Mouse (Mus musculus) embryo, embryonic 9.5 days (tissue): Measurements from ENCODE around the gene Neurl4.

Source experiments
- DNase-seq: peaks from one replicate; pipeline ENCODE4 v3.0.0-alpha.2; 2017; ENCODE audit errors: extremely low spot score

Gene Neurl4

DNA sequence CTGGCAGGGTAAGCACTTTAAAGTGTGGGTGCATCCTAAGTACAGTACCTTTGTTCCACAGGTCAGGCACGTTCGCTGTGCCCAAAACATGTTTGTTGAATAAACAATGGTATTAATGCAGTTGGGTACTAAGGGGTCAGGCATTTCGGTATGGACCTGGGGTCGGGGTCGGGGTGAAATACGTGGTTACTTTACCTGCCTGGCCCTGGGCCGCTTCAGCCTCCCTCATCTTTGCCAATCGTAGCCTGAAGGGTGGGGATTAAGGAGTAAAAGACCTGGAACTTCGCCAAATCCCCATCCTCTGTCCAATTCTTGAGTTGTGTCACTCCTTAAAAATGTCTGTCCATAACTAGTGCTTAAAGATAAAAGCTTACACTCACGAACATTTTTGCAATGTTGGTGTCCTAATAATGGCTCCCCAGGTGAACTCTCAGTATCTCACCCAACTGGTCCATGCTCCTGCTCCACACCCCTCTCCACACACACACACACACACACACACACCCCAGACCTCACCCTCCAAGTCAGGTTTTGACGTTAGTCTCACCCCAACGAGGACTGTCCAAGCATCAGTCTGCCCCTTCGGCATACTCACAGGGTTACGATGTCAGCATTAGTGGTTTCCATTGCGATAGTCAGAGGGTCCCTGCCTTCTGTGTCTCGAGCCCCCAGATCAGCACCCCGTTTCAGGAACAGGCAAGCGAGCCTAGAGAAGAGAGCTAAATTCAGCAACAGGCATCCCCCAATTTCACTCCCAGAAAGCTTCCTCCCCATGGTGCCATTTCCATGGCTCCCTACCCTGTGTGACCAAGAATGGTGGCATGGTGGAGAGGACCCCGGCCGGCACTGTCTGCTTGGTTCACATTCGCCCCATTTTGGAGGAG is 18.8 kb upstream of the Neurl4 start:
- DNase-seq, result no peak

DNA sequence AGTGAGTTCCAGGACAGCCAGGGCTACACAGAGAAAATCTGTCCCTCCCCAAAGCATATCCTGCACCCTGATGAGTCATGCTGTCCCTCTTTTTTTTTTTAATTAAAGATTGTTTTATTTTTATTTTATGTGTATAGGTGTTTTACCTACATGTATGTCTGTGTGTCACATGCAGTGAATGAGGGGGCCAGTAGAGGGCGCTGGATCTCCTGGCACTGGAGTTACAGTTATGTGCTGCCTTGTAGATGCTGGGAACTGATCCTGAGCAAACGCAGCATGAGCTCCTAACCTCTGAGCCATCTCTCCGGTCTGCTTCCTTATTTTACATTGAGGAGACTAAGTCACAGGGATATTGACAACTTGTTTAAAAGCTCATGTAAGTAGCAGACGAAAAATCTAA is 17.8 kb upstream of the Neurl4 start:
- DNase-seq, result no peak

DNA sequence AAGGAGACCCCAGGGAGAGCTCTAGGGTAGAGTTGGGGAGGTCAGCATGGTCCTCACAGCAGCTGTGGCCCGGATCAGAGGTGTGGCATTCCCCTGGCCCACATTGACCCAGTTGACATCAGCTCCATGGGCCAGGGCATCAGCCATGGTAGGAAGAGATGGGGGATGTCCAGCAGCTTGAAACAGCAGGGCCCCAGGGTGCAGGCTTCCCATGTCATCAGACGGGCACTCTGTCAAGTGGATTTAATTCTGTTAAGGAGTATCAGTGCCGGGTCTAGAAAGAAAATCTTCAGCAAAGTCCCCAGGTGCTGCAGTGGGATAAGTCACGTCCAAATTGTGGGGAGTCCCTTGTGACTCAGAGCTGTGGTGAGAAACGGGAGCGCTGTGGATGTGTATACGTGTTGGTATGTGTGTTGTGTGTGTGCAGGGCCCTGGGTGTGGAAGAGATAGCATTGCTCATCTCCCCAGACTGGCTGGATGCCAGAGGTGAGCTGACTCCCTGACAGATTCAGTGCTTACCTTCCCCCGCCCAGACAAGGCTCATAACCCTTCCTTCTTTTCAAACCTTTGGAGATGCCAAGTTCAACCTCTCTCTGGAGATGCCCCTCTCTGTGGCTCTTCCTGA is 17.2 kb upstream of the Neurl4 start:
- no peak for DNase-seq

DNA sequence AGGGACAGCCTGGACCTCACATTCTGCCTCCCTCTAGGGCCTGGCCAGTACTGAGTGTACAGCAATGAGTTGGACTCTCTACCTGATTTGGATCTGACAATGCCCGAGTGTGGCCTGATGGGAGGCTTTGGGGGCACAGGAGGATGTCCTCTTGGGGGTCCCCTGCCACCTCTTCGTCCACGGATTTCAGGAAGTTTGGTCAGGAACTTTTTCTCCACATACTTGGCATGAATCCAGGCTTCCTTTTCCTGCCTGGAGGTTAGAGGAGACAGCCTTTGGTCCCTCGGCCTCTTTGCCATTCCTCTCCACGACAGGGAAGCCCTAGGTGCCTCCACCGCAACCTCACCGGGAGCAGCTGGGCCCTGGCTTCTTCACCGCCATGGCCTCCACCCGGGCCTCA is 16.6 kb upstream of the Neurl4 start:
- DNase-seq, result no peak

DNA sequence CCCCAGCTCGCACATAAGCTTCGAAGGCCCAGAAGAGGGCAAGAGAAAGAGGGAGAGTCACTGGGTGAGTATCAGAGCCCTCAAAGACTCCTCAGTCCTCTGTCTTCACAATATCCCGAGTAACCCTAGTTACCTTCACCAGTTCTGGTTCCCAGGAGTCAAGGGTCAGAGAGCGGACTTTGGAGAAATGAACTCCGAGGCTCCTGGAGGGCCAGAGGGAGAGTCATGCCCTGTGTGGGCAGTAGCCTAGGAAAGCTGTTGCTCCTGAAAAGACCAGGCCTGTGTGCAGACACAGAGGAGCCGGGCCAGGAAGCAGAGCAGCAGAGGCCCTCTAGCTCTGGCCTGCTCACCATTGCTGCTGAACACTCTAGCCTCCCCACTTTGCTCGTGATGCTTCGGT is 16.2 kb upstream of the Neurl4 start:
- DNase-seq, result no peak

DNA sequence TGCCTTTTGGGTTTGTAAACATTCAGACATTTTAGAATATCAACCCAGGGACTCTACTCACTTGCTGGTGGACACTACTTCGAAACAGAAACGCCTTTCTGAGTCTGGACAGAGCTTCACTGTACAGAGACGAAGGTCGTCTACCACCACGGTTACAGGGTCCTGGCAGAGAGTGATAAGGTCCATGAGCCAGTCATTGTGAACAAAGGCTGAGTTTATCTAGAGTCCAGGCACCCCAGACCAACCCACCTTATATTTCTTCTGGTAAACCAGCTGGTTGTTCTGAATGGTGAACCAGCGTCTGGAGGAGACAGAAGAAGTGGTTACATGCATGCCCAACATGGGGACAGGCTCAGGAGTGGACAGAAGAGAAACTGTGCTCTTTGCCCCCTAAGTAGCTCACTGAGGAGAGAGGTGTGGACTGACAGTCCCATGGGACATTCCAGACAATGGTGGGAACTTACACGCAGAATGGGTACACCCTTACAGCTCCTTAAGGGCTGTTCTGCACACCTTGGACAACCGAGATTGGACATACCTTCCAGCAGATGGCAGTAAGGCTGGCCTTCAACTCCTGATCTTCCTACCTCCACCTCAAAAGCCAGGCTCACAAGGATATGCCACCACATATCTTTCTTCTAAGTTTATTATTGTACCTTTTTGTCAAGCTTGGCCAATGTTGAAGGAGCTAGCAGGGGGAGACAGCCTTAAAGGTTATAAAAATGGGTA is 13.8 kb upstream of the Neurl4 start:
- no peak for DNase-seq

DNA sequence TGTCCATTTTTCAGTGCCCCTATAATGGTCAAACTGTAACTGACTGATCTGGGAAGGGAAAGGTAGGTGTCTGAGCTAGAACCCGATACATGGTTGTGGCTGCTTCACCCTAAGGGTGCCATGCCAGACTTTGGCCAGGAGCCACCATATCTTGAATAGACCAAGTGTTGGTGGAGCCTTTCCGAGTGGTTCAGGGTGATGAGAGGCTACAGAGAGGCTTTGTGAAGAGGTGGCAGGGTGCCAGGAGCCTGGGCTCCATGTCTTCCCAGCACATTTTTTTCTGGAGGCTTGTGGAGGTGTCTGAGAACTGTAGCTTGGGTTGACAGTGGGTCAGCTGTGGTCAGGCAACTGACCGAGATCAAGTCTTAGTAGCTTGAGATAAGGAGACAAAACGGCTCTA is 9.4 kb upstream of the Neurl4 start:
- no peak for DNase-seq

DNA sequence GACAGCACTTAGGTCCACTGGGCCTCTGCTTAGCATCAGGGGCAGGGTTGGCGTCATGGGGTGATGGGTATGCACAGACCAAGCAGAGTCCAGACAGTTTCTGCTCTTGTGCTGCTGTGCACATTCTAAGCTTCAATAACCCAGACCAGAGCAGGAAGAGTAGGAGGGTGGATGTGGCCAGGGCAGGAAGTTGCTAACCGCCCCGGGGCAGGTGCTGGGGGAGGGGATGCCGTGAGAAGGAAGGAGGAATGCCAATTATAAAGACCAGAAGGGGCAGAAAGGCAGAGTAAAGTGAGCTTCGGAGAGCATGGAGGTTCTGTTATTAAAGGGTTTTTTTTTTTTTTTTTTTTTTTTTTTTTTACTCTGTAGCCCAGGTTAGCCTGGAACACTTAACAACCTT is 6.2 kb upstream of the Neurl4 start:
- DNase-seq, result no peak

DNA sequence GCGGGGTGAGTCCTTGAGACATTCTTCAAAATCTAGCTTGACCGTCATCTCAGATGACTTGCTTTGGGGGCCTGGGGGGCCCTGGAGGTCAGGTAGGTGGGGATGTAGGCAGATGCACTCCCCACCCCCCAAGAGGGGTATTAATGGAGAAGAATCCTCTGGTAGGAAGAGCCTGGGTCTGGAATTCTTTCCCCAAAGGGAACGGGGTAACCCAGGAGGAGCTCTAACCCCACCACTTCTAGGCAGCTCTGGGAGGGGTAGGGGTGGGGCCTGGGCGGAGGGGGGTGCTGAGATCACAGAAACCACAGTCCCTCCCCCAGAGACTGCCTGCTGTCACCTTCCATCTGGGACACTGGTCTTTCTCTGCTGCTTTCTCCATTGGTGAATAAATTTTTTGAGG is 5.6 kb upstream of the Neurl4 start, which contains the start of gene Acap1:
TSS of gene Acap1 (minus strand) at position 249 of the 400 bp plus-strand sequence.
- DNase-seq, result no peak

DNA sequence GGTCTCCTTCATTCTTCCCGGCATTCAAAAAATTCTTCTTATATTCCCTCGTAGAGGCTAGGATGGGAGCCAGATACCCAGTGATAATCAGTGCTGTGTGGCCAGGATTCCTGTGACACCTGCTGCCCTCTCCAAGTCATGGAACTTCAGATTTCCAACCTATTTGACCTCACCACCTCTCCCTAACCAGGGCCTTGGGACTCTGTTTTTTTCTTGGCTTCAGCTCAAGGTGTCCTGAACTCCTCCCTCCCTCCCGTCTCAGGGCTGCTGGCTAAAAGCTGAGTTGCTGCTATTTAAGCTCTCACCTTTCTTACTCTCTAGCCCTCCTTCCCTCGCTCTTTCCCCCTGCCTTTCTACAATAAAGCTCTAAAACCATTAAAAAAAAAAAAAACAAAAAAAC is 1.0 kb upstream of the Neurl4 start:
- no peak for DNase-seq

DNA sequence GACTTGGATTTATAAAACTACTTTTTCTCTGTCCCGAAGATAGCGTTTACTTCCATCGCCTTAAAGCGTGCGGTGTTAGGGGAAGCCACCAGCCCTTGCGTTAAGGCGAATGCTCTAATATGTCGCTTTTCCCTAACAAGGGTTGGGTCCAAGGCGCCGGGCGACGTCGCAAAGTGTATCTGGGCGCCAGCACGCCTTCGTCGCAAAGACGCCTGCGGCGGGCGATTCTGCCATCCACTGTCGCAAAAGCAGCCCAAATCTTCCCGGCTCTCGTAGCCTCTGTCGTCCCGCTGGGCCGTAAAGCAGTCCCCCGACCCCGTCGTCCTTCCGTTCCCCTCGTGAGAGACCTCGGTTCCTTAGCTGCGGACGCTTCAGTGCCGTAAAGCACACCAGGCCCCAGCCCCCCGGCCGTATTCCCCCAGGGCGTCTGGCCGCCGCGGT is 554 bp downstream of the Neurl4 start:
- DNase-seq, result peak; percentile 92

DNA sequence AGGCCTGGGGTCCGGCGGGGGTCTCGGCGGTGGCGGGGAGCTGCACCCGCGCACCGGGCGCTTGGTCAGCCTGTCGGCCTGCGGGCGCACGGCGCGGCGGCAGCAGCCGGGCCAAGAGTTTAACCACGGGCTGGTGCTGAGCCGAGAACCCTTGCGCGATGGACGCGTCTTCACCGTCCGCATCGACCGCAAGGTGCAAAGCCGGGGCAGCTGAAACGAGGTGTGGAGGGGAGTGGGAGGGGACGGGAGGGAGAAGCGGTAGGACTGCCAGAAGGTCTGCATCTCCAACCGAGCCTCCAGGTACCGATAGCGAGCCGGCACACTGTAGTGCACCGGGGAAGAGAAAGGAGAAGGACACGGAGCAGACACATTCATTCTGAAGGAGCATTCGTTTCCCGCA is 1.1 kb downstream of the Neurl4 start:
- DNase-seq, result no peak

DNA sequence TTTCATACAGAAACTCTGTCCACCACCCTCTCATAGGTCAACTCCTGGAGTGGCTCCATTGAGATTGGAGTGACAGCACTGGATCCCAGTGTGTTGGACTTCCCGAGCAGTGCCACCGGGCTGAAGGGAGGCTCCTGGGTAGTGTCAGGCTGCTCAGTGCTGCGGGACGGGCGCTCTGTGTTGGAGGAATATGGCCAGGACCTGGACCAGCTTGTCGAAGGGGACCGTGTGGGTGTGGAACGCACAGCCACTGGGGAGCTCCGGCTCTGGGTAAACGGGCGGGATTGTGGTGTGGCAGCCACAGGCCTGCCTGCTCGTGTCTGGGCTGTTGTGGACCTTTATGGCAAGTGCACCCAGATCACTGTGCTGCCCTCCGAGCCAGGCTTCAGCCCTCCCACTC is 2.1 kb downstream of the Neurl4 start:
- DNase-seq, result no peak

DNA sequence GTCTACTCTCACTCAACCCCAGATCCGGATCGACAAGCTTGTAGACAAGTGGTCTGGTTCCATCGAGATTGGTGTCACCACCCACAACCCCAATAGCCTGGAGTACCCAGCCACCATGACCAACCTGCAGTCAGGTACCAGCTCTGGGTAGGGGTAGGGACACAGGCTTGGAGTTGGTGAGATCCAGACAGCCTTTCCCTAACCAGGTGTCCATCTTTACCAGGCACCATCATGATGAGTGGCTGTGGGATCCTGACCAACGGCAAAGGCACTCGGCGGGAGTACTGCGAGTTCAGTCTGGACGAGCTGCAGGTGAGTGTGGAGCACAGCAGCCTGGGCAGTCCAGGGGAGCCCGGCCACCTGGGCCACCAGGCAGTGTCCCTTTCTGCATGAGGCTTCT is 3.4 kb downstream of the Neurl4 start:
- no peak for DNase-seq

DNA sequence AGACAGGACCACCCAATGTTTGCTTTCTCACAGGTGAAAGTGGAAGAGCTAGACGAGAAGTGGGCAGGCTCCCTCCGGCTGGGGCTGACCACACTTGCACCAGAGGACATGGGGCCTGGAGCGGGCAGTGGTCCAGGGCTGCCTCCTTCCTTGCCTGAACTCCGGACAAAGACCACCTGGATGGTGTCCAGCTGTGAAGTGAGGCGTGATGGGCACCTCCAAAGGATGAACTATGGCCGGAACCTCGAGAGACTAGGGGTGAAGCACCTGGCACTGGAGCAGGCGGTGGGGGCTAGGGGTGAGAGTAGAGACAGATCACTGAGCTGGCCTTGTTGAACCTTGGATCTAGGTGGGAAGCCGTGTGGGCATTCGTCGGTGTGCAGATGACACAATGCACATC is 7.8 kb downstream of the Neurl4 start:
- no peak for DNase-seq

DNA sequence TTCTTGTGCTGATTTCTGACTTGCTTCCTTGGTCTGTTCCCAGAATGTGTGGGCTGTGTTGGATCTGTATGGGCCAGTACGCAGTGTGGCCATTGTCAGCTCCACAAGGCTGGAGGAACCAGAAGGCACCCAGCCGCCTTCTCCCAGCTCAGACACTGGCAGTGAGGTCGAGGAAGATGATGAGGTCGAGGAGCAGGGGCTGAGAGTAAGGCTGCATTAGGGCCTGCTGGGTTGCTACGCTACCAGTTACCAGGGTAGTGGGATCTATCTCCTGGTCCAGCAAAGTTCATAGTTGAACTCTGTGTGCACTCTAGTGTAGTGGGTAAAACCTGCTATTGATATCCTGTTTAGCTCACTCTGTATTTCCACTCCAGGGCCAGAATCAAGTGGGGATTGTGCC is 8.3 kb downstream of the Neurl4 start:
- DNase-seq, result no peak

DNA sequence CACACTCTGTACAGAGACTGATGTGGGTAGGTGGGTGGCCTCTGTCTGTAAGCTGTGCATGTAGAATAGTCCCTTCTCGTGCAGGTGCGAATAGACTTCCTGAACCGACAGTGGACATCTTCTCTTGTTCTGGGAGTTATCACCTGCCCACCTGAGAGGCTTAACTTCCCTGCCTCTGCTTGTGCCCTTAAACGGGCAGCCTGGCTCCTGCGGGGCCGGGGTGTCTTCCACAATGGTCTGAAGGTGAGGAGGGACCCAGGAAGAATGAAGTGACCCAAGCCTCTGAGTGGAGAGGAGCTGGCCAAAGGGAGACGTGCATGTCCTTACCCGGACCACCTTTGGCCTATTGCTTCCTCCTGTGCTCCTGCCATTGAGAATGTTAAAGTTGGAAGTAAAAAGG is 9.3 kb downstream of the Neurl4 start:
- DNase-seq, result no peak

DNA sequence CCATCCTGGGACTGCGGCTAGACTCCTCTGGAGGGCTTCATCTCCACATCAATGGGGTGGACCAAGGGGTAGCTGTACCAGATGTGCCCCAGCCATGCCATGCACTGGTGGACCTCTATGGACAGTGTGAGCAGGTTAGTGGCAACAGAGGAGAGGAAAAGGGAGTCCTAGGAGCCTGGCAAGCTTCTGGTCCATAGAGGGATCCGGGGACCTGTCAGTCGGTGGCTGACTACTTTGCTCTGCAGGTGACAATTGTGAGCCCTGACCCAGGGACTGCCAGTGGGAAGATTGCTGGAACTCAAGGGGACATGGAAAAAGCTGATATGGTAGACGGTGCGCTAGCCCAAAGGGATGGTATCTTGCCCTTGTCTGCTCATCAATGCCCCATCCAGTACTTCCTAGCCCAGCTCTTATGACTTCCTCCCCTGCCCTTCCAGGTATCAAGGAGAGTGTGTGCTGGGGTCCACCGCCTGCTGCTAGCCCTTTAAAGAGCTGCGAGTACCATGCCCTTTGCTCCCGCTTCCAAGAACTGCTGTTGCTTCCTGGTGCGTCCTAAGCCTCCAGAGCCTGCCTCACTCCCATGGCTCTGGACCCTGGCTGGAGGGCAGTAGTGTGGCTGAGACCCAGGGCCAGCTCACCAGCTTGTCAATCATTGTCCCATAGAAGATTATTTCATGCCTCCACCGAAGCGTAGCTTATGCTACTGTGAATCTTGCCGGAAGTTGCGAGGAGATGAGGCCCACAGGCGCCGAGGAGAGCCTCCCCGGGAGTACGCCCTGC is 10.1 kb downstream of the Neurl4 start:
- no peak for DNase-seq

DNA sequence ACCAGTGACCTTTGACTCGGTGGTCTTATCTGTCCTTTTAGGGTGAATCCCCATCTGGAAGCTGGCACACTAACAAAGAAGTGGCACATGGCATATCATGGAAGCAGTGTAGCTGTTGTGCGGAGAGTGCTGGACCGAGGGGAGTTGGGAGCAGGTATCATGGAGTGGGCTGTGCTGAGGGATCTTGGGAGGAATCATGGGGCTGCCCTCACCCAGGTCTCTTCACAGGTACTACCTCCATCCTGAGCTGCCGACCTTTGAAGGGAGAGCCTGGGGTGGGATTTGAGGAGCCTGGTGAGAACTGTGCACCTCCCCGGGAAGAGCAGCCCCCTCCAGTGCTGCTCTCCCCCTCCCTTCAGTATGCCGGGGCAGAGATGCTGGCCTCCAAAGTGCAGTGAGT is 10.8 kb downstream of the Neurl4 start:
- no peak for DNase-seq

DNA sequence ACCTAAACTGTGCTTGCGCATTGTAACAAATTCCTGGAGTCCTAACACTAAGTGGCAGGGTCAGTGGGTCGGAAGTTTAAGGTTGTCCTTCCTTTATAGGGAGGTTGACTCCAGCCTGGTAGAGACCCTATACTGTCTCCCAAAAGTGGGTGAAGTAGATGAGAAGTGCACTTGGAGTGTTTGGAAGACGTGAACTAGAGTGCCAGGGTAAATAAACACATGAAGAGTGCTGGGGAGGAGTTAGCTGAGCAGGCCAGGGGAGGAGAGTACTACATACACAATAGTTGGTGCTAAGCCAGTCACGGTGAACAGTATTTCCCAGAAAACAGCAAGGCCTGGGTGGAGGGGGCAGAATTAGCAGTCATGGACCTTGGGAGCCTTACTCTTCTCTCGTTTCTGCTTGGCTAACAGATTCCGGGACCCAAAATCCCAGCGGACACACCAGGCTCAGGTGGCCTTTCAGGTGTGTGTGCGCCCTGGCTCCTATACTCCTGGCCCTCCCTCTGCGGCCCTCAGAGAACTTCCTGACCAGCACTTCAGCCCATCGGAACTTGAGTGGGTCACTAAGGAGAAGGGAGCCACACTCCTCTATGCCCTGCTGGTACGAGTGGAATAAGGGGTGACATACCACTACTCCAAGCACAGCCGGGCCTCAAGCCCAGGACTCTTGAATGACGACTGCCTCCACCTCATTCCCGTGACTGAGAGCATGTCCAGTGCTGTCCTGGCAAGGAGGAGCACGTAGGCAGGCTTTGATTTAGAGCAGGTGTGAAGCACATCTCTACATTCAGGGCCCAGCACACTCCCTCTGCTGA is 12.1 kb downstream of the Neurl4 start:
- DNase-seq, result no peak
